Mouse (Mus musculus) intestine, embryonic 14.5 days (tissue): ENCODE data around the gene Notch2. TPM values are rescaled to one million over a fixed set of nuclear protein-coding genes. Genes with fewer than 3 reads are reported as not detected.
A peak's percentile ranks its signal among the peaks of the same experiment; 100 is the strongest.

ENCODE experiments used
- ATAC-seq: fragments of 200-750 bp; cut with Nextera tagmentation; replicated peaks from 2 replicates; pipeline ENCODE4 v1.8.0; 2017; ENCODE audit warnings: low read depth, moderate number of reproducible peaks, moderate TSS enrichment, moderate library complexity; ENCODE audit not compliant: low FRiP score, low TSS enrichment
- DNase-seq: peaks from one replicate; pipeline ENCODE4 v3.0.0-alpha.2; 2018; ENCODE audit warnings: low spot score
- H3K27ac ChIP-seq: fragments of 300-500 bp; sonication (generic); 2 replicates; pipeline ENCODE4 v1.5.1; 2014; ENCODE audit warnings: low read depth, mild to moderate bottlenecking, control low read depth
- H3K27me3 ChIP-seq: fragments of 300-500 bp; sonication (generic); replicated peaks from 2 replicates; pipeline ENCODE4 v1.6.1; 2014; ENCODE audit warnings: low read length, control low read depth; ENCODE audit not compliant: control insufficient read depth, insufficient read depth
- H3K36me3 ChIP-seq: fragments of 300-500 bp; sonication (generic); 2 replicates; pipeline ENCODE4 v1.6.1; 2014; ENCODE audit warnings: low read length, control low read depth; ENCODE audit not compliant: control insufficient read depth, insufficient read depth
- H3K4me1 ChIP-seq: fragments of 300-500 bp; sonication (generic); replicated peaks from 2 replicates; pipeline ENCODE4 v1.6.1; 2014; ENCODE audit warnings: low read length, control low read depth, mixed read lengths; ENCODE audit not compliant: control insufficient read depth, insufficient read depth
- H3K4me2 ChIP-seq: fragments of 300-500 bp; sonication (generic); 2 replicates; pipeline ENCODE4 v1.6.1; 2014; ENCODE audit warnings: low read length
- H3K4me3 ChIP-seq: fragments of 300-500 bp; sonication (generic); 2 replicates; pipeline ENCODE4 v1.5.1; 2014; ENCODE audit warnings: low read depth, low read length, control low read depth, mixed read lengths
- H3K9ac ChIP-seq: fragments of 300-500 bp; sonication (generic); 2 replicates; pipeline ENCODE4 v1.6.1; 2014; ENCODE audit warnings: mild to moderate bottlenecking, low read length
- H3K9me3 ChIP-seq: fragments of 300-500 bp; sonication (generic); 2 replicates; pipeline ENCODE4 v1.6.1; 2016; ENCODE audit warnings: low read length, control low read depth; ENCODE audit not compliant: control insufficient read depth
- WGBS: fragments of 180-500 bp; shearing (Covaris S2); extraction: QIAGEN DNeasy Blood & Tissue Kit; methylation state at CpG from one replicate; pipeline ENCODE4 v1.1.7; 2014; 5-methylcytosine and 5-hydroxymethylcytosine counted together
- polyA plus RNA-seq: library from polyadenylated mRNA; unstranded; fragments of >200 nt; fragmentation: Nextera tagmentation; extraction: Ambion mirVana; gene quantifications from 2 replicates; pipeline ENCODE4 v1.2.1, GENCODE M21; 2014

Gene Notch2
- 30.0 and 30.8 TPM in 2 replicates for polyA plus RNA-seq

DNA sequence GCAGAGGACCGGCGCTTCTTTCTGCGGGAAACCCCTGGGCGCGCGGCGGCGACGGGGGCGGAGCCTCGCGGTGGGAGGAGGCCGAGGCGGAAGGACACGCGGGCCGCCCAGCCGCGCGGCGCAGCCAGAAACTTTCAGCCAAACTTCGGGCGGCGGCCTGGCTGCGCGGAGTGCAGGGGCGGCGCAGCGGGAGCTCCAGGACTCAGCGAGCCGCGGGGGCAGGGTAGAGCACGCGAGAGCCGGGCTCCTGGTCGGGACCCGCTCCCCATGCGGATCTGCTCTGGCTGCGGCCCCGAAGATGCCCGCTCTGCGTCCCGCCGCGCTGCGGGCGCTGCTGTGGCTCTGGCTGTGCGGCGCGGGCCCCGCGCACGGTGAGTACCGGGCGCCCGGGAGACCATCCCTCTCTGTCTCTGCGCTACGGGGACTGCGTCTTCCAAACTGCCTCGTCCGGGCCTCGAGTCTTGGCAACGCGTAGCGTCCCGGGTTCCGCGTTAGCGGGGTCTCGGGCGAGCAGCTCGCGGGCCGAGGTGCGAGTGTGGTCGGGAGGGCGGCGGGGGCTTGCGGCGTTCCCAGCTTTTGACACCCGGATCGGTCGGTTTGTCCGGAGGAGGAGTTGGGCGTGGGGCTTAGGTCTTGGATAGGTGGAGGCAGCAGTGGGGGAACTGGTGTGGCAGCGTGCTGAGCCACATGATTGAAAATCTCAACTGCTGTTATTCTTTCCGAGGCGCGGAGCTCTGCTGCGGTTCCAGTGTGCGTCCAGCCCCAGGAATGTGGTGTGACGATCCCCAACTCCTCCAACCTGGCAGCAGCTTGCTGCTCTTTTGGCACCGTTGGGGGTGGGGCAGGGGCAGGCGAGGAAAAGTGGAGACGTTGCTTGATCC, at the start of gene Notch2:
TSS of gene Notch2 (plus strand) at position 127 of the 881 bp plus-strand sequence.
- H3K4me2 ChIP-seq: peak within 1 kb of the TSS; percentile 69
- peak within 1 kb of the TSS; percentile 71 for H3K4me3 ChIP-seq
- H3K27ac ChIP-seq: peak within 1 kb of the TSS; percentile 88
- no peaks in the 10 kb centered on the region for H3K36me3 ChIP-seq
- ATAC-seq (peak; percentile 89), DNase-seq (peak; percentile 94)
- no peaks in the 10 kb centered on the region for H3K27me3 ChIP-seq
- peak within 1 kb of the TSS; percentile 92 for H3K9ac ChIP-seq
- H3K9me3 ChIP-seq: no peaks in the 10 kb centered on the region
- WGBS: under 1% methylated on average over 95 of the region's 95 CpGs
- H3K4me1 ChIP-seq: peaks cover 30% of the 10 kb centered on the region

DNA sequence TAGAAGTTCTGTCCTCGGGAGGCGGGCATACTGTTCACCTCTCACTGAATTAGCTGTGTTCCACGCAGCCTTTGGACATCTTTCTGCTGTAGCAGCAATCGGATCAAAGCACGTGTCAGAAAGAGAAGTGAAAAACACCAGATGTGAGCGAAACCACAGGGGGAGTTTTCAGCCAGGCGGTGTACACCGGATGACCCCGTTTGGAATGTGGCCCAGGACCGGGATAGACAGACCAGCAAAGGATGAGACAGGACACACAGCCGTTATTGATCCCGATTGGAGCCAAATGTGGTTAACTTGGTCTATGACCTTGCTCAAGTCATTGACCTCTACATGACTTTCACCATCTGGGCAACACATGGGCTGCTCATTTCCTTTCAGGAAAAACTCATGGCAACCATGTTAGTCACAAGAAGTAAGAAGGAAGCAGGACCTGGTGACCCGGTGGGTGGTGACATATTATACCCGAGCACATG, 48.4 kb upstream of the Notch2 start:
- Histone ChIP-seq H3K27me3 (no peaks in the 10 kb centered on the region), H3K4me1 (peaks cover 12% of the 10 kb centered on the region; the same call in 1 of the 2 replicates), H3K9ac (no peak overlapping the region), H3K27ac (peak overlapping the region; percentile 55; the same call in 1 of the 2 replicates), H3K4me2 (no peak overlapping the region), H3K36me3 (no peaks in the 10 kb centered on the region), H3K4me3 (no peak overlapping the region), H3K9me3 (no peaks in the 10 kb centered on the region)
- no peak for DNase-seq
- ATAC-seq: peak; percentile 50
- WGBS: 24% methylated on average over 14 of the region's 14 CpGs

DNA sequence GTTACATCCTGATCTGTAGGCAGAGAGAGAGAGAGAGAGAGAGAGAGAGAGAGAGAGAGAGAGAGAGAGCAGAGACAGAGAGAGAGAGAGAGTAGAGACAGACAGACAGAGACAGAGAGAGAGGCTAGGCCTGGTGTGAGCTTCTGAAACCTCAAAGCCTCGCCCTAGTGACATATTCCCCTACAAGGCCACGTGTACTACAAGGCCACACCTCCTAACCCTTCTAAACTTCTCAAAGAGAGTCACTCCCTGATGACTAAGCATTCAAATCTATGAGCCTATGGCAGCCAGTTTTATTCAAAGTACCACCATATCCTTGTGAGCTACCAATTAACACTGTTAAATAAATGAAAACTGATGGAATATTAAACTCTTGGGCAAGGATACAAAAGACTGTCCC, 45.7 kb upstream of the Notch2 start:
- Histone ChIP-seq H3K27me3 (no peaks in the 10 kb centered on the region), H3K4me1 (peaks cover 26% of the 10 kb centered on the region), H3K4me3 (no peak overlapping the region), H3K9me3 (no peaks in the 10 kb centered on the region), H3K27ac (no peak overlapping the region), H3K4me2 (no peak overlapping the region), H3K9ac (no peak overlapping the region), H3K36me3 (no peaks in the 10 kb centered on the region)
- 58% methylated on average over 2 of the region's 2 CpGs for WGBS
- no peak for DNase-seq
- no peak for ATAC-seq

DNA sequence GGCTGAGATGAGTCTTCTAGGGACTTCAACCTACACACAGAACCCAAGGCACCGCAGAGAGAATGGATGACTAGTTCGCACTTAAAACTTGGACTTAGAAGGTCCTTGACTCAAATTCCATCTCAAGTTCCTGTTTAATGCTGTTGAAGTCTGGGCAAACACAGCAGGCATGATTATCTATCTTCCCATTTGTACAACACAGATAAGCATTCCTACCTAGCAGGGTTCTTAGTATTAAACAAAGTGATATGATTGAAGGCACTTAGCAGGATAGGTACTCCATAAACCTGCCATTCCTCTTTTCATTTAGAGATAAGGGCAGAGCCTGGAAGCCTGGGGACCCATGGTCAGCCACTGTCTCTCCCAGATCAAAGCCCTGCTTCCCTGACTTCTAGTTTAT, 45.1 kb upstream of the Notch2 start:
- H3K4me1 ChIP-seq: peaks cover 23% of the 10 kb centered on the region
- H3K9ac ChIP-seq: no peak overlapping the region
- no peaks in the 10 kb centered on the region for H3K9me3 ChIP-seq
- no peak overlapping the region for H3K4me3 ChIP-seq
- no peak; the same call in 1 of the 2 replicates for ATAC-seq
- H3K4me2 ChIP-seq: no peak overlapping the region
- no peaks in the 10 kb centered on the region for H3K36me3 ChIP-seq
- no peak overlapping the region for H3K27ac ChIP-seq
- no peak for DNase-seq
- H3K27me3 ChIP-seq: no peaks in the 10 kb centered on the region
- 42% methylated on average over 2 of the region's 2 CpGs for WGBS

DNA sequence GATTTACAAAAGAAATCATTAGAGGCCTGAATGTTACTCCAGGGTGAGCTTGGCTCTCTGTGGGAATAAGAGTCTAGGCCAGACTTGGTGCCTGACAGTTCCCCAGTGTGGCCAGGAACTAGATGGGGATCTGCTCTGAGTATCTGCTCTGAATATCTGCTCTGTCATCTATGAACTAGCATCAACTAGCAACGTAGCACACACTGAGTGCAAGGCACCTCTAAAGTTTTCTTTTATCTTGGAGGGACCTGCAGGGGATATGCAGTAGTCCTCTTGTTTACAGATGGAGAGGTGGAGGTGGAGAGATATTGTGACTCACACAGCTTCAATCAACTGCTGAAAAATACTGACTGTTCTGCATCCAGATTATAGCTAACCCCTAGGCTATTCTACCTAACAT, 44.3 kb upstream of the Notch2 start:
- 61% methylated on average over 1 of the region's 1 CpGs for WGBS
- DNase-seq: no peak

DNA sequence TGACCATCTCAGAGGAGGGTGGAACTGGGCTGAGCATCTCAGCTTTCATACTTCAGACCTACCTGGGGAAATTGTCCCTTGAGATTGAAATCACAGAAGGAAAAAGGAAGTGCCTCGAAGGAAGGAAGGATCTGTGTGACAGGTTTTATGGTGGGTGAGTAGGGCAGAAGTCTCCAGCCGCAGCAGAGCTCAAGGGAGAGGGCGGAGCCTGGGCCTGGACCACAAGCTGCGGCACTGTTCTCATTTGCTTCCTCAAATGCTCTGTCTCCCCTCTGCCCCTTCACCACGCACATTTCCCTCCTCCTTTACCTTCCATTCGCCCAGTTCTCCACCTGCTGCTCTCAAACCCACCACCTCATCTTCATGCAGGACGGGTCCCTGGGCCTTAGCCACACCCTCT, 42.2 kb upstream of the Notch2 start:
- no peaks in the 10 kb centered on the region for H3K27me3 ChIP-seq
- no peak overlapping the region for H3K4me3 ChIP-seq
- ATAC-seq (0 out of 2 replicates have a peak, but pooled peaks have one; percentile 24), DNase-seq (no peak)
- no peak overlapping the region for H3K4me2 ChIP-seq
- 26% methylated on average over 7 of the region's 7 CpGs for WGBS
- H3K9ac ChIP-seq: no peak overlapping the region
- H3K4me1 ChIP-seq: peaks cover 18% of the 10 kb centered on the region
- H3K27ac ChIP-seq: no peak overlapping the region
- no peaks in the 10 kb centered on the region for H3K9me3 ChIP-seq
- no peaks in the 10 kb centered on the region for H3K36me3 ChIP-seq

More for the DNA sequence above, 44.3 kb upstream of the Notch2 start:
- Histone ChIP-seq H3K9ac (no peak overlapping the region), H3K27me3 (no peaks in the 10 kb centered on the region), H3K9me3 (no peaks in the 10 kb centered on the region), H3K36me3 (no peaks in the 10 kb centered on the region), H3K27ac (no peak overlapping the region), H3K4me1 (peaks cover 26% of the 10 kb centered on the region), H3K4me2 (no peak overlapping the region), H3K4me3 (no peak overlapping the region)
- no peak for ATAC-seq

DNA sequence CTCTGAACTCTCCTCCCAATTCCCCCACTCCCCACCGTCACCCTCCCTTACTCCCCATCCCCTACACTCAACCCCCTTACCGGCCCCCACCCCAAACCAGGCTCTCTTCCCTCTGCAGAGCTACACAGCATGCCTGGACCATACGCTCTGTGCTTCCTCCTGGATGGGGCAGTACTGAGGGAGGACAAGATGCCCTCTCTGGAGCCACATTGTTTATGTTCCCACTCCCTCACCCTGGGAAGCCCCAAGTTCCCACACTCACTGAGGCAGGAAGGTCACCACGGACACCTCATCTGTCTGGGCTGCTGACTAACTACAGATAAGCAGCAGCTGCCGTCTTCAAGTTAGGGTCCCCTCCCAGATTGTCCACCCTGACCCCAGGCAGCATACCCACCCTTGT, 41.1 kb upstream of the Notch2 start:
- Histone ChIP-seq H3K27ac (no peak overlapping the region), H3K4me1 (peaks cover 18% of the 10 kb centered on the region), H3K27me3 (no peaks in the 10 kb centered on the region), H3K9me3 (no peaks in the 10 kb centered on the region), H3K4me2 (no peak overlapping the region), H3K4me3 (no peak overlapping the region), H3K36me3 (no peaks in the 10 kb centered on the region), H3K9ac (no peak overlapping the region)
- ATAC-seq: no peak
- 32% methylated on average over 5 of the region's 5 CpGs for WGBS
- DNase-seq: no peak

DNA sequence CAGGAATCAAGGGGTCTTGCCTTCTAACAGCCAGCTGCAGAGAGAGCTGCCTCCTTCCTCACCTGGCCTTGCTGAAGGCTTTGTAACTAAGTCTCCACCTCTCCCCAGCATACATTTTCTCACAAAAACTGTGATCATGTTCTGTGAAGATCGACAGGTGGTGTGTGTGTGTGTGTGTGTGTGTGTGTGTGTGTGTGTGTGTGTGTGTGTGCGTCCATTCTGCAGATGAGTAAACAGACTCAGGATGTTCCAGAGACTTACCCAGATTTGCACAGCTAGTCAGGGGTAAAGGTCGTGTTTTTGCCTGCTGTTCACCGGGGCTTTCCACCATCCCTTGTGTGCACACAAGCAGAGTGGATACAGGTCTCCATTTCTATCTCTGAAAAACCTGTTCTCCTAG, 40.6 kb upstream of the Notch2 start:
- ATAC-seq: no peak
- WGBS: 64% methylated on average over 4 of the region's 4 CpGs
- Histone ChIP-seq H3K9ac (no peak overlapping the region), H3K4me3 (no peak overlapping the region), H3K4me1 (peaks cover 18% of the 10 kb centered on the region), H3K27ac (no peak overlapping the region), H3K27me3 (no peaks in the 10 kb centered on the region), H3K36me3 (no peaks in the 10 kb centered on the region), H3K4me2 (no peak overlapping the region), H3K9me3 (no peaks in the 10 kb centered on the region)
- DNase-seq: no peak
